Mouse (Mus musculus): Measurements from ENCODE around the gene Cdhr5. TPM values are rescaled to one million over a fixed set of nuclear protein-coding genes. Genes with fewer than 3 reads are reported as not detected.
A peak's percentile ranks its signal among the peaks of the same experiment; 100 is the strongest.
"Not testable (repeated sequence)": the region's sequence is repeated elsewhere in the genome, so short reads cannot be mapped to it uniquely, and the experiment has no call there.

Cdhr5 gene
- total RNA-seq, 2 experiments from 2014 or later = 1.0 to 1.1 TPM

DNA sequence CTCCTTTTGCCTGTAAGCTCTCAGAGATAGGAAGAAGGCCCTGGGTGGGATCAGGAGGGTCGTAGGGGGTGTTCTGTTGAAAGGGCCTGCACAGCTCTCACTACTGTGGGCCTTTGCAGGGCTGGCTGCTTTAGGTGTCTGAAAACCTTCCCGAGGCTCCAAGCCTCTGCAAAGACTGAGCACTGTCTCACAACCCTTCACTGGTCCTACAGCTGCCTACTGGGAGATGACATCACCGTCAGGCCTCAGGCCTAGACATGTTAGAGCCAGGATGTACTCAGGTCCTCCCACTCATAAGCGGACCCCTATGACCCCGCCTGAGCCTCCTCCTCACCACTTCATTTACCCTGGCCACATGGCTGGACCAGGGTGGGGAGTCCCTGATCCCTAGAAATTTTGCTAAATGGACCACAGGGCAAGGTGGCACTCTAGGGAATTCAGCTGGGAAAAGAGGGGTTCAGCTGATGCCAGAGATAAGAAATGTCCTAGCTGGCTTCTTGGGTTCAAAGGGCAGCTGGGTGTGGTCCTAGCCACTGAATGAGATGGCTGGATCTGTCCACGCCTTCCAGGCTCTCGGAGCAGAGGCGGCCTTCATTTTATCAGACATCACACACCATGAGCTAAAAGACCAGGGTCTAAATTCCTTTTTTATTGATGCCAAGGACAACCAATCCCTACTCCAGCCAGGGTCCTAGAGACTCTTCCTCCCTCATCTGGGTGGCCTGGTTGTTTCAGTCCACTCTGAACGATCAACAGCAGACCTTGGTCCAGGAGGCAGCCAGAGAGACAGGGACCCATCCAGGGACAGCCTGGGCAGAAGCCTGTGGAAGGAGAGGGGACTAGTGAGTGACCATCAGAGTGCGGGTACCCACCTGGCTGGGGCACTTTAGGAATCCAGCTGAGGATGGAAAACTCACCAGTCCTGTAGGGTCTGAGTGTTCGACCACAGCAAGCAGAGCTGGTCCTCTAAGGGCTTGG is 1.4 kb upstream of the Cdhr5 start:
- no peak for DNase-seq

DNA sequence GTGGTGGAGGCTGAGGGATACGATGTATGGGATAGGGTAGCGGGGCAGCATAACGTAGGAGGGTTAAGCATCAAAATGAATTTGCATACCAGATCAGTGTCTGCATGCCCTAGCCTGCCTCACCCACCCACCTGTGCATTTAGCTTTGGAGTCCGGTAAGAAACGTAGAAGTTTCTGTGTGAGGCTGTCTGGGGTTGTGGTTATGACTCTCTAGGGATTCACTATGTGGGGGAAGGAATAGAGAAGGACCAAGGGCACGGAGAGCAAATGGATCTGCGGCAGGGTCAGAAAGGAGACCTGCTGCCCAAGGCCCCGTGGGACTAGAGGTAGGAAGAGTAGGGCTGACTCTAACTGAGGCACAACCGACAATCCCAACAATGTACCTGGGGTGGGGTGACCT is 1.2 kb downstream of the Cdhr5 start:
- no peak for DNase-seq

DNA sequence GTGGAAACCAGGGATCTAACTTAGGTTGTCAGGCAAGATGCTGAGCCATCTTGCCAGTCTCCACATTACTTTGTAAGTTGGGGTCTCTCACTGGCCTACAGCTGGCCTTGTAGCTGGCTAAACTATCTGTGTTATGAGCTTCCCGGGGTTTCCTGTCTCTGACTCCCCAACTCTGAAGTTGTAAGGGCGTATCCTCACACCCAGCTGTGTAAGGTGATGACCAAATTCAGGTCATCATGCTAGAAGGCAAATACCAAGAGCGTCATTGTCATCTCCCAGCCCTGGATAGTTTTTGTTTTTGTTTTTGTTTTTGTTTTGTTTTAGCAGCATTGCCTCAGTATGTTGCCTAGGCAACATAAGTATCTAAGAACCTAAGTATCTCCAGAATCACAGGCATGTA is 6.0 kb downstream of the Cdhr5 start:
- DNase-seq = no peak

DNA sequence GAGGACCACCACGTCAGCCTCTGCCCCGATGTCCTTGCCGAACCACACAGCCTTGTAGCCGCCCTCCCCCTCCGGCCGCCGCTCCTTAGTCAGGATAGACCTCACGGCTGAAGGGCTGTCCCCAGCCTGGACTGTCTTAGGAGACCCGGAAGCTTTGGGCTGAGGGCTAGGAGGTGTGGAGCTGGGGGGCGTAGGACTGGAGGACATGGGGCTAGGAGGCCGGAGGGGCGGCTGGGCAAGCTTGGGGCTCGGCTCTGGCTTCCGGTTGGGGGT is 7.4 kb downstream of the Cdhr5 start:
- no peak for DNase-seq

DNA sequence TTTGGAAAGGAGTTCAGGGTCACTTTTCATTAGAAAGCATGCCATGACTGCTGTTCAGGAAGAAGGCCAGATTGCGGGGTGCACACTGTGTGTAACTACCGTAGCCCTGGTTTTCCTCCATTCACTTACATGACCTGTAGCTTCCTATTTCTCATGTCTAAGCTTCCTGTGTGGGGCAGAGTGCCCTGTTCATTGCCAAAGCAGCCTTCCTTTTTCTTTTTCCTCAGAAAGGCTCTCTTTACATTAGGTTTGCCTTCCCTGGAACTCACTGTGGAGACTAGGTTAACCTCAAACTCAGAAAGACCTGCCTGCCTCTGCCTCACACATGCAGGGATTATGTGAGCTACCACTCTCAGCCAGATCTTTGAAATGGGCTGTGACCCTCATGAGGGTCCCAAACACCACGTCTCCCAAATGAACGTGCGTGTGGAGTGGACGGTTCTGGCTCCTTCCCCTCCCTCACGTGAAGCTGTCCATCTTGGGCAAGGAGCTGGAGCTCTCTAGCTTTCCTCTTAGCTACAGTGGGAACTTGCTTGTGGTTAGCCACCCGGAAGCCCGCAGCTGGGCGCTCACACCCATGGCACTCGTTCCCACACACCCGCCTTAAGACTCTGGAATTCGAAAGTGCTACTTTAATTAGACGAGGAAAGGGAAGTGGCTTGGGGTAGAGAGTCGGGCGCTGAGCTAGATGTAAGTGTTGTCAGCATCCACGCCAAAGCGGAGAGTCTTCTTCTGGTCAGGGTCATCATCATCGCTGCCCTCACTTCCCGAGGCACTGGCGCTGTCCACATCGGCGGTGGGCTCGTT is 7.9 kb downstream of the Cdhr5 start:
- no peak for DNase-seq

DNA sequence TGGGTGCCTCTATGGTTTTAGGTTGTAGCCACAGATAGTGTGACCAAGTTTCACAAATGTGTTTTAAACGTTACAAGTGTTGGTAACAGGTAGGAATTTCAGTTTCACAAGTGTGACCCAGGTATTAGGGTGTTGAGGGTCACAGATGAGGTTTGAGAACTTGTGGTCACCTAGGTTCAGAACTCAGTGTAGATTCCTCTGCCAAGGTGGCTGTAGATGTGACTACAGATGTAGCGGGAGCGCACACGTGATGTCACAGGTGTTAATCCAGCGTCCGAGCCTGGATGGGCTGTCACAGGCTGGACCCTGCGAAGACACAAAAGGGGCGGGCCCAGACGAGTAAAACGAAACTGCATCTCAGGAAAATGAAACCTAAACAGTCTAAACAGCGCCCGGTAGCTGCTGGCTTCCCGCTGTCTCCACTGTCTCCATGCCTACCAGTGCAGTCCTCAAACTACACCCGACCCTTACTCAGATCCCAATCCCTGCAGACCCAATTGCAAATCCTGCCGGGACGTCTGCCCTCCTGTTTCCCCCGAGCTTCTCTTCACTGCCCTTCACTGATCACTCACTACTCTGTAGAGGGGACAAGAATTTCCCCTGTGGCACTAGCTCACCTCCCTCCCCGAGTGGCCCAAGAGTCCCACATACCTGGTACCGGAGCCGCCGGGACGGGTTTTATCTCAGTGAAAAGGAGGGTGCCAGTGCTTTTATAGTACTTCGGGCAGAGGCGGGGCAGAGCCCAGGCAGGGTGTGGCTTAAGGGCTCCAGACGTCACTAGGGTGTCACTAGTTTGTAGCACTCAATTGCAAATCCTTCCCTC is 10.6 kb downstream of the Cdhr5 start, which contains the start of gene Irf7:
TSS of gene Irf7 (minus strand) at position 743 of the 823 bp plus-strand sequence.
- peak; percentile 40 for DNase-seq

DNA sequence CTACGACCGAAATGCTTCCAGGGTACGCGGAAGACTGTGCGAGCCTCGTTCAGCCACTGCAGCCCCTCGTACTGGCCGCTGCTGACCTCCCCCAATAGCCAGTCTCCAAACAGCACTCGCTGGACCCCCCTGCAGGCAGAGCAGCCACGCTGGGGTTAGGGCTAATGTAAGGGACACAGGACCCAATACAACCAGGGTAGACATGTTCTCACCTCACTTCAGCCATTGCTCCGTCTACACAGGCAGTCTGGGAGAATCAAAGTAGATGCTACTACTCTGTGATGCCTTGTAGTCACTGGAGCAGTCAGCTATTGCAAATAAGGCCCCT is 11.2 kb downstream of the Cdhr5 start:
- DNase-seq = no peak

DNA sequence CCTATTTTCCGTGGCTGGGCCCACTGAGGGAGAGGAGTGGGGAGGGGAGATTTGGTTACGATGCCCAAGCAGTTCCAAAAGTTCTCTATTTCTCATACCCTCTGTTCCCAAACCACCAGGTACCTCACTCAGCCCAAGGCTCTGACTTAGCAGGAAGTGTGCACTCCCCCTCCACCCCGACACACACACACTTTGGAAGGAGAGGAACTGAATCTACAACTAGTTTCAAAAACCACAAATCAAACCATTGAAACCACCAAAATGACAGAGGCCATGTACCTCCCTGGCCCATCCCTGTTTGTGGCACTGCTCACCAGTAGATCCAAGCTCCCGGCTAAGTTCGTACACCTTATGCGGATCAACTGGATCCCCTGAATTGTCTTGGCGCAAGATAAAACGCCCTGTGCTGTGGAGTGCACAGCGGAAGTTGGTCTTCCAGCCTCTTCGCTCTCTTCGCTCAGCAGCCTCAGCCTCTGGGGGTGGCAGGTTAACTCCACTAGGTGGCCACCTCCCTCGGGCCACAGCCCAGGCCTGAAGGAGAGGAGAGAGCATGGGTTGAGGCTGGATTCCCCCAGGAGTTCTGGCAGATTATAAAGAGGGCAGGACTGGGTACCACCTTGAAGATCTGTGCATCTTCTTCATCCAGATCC is 11.7 kb downstream of the Cdhr5 start:
- DNase-seq = no peak

DNA sequence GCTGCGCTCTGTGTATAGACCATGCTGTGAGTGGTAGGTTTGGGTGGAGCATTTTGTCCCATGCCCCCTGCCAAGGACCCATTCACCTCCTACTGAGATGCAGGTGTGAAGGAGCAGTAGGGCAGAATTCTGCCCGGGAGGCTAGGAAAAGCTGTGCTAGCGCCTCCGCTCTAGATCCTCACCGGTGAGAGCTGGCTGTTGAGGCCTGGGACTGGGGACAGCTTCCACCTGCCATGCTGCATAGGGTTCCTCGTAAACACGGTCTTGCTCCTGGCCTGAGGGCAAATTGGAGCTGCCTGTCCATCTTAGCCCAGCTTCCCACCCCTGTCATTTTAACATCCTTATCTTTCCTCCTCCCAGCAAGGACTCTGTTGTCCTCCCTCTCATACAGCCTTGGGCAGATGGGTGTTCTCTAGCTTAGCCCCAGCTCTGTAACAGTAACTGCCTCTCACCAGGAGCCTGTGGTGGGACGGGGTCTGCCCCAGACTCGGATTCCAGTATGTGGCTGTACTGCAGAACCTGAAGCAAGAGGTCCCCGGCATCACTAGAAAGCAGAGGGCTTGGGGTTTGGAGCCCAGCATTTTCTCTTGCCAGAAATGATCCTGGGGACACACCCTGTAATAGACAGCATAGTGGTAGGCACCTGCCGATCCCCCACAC is 12.4 kb downstream of the Cdhr5 start:
- DNase-seq = no peak

DNA sequence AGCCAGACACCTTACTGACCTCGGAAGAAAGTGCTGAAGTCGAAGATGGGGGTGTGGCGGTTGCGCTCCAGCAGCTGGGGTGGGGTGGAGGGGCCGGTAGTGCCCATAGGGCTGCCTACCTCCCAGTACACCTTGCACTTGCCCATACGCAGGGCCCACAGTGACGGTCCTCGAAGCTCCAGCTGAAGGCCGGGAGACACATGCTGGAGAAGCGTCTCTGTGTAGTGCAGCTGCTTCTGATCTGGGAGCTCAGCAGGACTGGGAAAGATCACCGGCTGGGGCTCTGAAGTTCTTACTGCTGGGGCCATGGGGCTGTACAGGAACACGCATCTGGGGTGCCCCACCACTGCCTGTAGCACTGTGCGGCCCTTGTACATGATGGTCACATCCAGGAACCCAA is 12.9 kb downstream of the Cdhr5 start:
- no peak for DNase-seq

DNA sequence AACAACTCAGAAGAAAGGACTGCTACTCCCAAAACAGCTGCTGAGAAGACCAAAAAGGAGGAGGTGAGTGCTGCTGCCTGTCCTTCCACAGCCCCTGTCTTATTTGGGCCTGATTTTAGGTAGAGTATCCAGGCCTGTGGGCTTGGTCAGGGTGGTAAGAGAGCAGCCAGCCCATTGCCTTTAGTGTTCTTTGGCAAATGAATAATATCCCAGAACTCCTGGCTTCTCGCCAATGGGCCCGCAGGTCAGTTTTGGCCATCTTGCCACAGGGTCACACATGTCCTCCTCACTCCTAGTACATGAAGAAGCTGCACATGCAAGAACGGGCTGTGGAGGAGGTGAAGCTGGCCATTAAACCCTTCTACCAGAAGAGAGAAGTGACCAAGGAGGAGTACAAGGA is 15.1 kb downstream of the Cdhr5 start:
- DNase-seq = no peak

DNA sequence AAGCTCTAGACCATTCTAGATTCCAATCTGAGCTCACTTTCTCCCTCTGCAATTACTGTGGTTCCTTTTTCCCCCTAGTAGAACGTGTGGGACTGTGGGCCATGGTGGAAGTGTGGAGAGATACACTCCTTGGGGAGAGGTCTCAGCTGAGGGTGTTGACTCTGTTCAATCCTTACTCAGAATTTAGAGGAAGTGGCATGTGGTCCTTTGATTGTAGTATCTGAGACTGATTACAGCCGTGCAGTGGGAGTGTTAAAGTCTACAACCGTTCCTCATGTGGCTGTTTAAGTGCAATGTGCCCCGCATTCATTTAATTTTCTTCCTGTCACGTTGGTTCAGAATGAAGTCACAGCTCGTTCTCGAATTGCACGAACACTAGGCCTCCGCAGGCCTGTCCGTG is 20.4 kb downstream of the Cdhr5 start:
- no peak for DNase-seq

DNA sequence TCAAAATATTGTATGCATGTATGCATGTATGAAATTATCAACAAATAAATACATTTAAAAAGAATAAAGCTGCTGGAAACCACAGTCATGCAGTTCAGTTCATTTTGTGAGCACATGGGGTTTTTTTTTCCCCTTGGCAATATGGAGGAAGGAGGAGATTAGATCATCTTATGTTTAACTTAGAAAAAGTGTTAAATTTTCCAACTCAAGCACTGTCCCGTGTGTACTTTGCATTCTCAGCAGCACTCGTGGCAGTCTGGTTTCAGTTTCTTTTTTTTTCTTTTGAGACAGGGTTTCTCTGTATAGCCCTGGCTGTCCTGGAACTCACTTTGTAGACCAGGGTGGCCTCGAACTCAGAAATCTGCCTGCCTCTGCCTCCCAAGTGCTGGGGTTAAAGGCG is 26.1 kb downstream of the Cdhr5 start:
- DNase-seq = not testable (repeated sequence)

DNA sequence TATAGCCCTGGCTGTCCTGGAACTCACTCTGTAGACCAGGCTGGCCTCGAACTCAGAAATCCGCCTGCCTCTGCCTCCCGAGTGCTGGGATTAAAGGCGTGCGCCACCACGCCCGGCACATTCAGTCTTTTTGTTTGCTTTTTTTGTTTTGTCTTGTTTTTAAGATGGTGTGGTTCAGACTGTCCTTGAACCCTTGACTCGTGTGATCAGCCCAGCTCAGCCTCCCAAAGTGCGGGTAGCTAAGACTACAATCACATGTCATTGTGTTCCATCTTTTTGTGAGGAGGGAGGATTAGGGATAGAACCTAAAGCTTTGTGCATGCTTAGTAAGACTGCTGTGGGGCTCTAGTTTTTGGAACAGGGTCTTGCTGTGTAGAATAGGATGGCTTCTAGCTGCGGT is 45.0 kb downstream of the Cdhr5 start:
- DNase-seq = no peak

DNA sequence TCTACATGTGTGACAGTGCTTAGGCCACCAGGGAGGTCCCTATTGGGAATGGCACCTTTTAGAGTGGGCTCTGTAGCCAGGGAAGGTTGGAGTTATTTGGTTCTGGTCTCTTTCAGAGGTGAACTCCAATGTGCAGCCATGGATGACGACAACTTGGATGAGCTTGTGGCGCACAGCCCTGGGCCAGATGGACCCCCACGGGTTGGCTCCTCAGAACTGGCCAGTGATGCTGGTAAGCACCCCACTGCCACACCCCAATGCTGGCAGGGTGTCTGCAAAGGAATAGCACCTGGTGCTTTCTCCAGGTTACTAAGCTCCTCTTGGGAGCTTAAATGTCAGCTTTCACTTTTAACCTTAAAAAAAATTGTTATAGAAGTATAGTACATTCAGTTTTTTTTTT is 45.5 kb downstream of the Cdhr5 start:
- no peak for DNase-seq

DNA sequence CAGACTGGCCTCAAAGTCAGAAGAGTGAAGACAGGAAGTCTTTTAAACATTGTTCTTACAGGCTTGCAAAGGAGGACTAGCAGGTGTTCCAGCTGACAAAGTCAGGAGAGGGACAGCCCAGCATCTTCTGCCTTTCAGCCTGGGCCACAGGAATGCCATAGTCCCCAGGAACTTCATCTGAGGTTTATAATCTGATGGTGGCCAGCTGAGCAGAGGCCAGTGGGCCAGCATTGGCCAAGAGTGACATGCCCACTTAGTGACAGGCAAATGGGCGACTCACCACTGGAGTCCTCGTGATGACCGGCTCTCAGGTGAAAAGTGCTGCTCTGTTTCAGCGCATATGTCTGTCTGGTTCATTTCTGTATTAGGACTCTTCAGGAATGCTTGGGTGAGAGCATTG is 46.0 kb downstream of the Cdhr5 start:
- DNase-seq = no peak

DNA sequence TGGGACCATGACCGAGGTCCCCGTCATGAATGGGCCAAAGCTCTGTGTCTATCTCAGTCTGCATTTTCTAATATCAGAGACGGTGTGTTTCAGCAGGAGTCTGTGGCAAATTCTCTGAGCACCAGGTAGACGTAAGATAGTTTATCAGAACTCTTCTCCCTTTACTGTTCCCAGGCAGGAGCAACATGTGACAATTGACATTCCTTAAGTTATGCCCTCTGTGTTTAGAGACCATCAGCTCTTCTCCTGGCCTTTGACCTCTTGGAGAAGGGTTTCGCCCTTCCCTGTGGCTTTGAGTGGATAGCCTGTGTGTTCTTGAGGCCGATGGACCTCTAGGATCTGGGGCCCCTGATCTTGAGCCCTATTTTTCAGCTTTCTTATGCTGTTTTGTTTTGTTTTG is 46.9 kb downstream of the Cdhr5 start:
- DNase-seq = no peak

DNA sequence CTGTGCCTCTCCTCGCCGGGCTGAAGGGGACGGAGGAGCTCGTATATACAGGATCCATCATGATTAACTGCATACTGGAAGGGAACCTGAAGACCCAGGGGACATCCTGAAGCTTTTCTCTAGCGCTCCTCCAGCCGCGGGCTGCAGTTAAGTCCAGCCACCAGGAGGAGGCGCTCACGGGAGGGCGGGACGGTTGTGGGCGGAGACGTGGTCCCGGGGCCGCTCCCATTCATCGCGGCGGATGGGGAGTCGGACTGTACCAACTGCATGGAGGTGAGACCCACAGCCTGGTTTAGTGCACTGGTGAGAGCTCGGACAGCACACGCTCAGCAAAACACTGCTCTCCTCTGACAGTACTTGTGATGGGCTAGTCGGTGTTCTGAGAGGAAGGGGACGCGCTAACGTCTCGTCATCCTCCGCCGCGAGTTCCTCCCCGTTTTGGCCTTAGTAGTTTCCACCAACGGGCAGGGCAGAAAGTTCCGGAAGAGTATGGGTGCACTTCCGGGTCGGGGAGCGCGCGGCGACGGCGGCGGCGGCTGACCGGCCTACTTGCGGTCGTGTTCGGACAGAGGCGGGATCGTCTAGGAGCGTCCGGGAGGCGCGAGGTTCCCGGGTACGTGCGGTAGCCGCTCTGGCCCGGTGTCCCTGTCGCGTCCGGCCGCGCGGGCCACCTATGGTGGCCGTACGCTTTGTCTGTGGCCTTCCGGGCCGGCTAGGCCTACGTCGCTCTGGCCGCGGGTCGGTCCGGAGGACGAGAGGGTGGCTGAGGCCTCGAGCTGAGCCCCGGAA is 48.1 kb downstream of the Cdhr5 start, which contains the start of gene Phrf1:
TSS of gene Phrf1 (plus strand) at position 506 of the 789 bp plus-strand sequence.
- DNase-seq = peak; percentile 96

DNA sequence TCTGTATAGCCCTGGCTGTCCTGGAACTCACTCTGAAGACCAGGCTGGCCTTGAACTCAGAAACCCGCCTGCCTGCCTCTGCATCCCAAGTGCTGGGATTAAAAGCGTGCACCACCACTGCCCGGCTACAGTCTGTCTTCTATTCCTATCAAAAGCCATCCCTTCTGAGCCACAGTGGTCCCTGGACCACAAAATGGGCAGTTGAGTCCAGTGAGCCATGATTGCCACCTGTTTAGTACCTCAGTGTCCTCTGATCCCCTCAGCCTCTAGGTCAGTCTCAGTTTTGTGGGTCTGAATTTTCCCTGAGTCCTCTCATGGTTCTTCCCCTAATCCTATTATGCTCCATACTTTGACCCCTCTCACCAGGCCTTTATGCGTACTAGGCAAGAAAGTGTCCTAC is 48.8 kb downstream of the Cdhr5 start:
- DNase-seq = no peak

DNA sequence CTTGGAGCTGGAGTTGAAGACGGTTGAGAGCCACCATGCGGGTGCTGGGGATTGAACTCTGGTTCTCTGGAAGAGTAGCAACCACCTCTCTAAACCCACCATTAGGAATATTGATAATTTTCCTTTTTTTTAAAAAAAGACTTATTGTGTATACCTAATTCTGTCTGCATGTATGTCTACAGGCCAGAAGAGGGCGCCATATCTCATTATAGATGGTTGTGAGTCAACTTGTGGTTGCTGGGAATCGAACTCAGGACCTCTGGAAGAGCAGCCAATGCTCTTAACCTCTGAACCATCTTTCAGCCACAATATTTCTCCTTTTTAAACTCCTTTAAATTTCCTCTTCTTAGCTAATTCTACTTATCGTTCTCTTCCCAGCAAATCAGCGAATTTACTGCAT is 50.1 kb downstream of the Cdhr5 start:
- no peak for DNase-seq

DNA sequence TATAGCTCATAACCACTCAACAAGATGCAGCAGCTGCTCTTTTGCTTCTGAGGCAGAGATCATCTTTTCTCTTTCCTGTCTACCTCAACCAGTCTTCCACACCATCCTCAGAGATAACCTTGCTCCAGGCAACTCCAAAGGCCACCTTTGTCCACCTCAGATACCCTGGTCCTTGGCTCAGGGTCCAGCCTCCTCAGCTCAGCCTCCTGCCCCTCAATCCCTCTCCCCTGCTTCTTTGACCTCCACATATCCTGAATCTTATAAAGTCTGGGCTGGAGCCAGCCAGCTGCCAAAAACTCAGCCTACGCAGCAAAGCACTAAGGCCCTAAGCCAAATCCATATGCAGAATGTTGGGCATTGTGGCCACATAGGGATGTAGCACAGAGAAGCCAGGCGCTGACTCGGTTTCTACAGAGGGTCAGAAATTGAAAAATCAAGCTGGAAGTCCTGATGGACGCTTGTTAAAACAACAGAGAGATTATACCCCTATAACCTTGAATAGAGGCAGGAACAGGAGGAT is 53.8 kb downstream of the Cdhr5 start:
- no peak for DNase-seq
